Mouse (Mus musculus) gastrocnemius, postnatal 36 days (tissue): ENCODE measurements at regions not wholly inside any gene's neighbourhood (a gene's known extent, or its start where the extent isn't known, plus 50 kb on each side); places are given as distances from the start of the nearest gene placed in this dataset.

Experiments
- DNase-seq, 2 experiments: peaks; one replicate each; pipeline ENCODE4 v3.0.0; 2022
- intact Hi-C: fragments of 180-260 bp; cut with DNase I; formaldehyde crosslinking; loops from one replicate; pipeline ENCODE4 v1.15.1; 2025

GRCm38 (mm10) chr17:43209727-43210126 lies 60.4 kb upstream of the Adgrf1 start:
- intact Hi-C loops: no loop called here
- no peak for DNase-seq

- intact Hi-C loops: no loop called here
- no peak for DNase-seq
Measured at GRCm38 (mm10) chr17:43214038-43214437, 56.1 kb upstream of the Adgrf1 start.

GRCm38 (mm10) chr17:43219636-43220035 lies 50.5 kb upstream of the Adgrf1 start:
- DNase-seq: no peak
- intact Hi-C loops: loop anchor here (5.0 kb wide), 1 partner anchor 62 kb away; no protein-coding TSS in a partner anchor
